Mouse (Mus musculus) testis, adult 2 months (tissue): ENCODE results near the gene Arpc1b.

Experiments
- CTCF ChIP-seq: fragments of 200-500 bp; IDR thresholded peaks from 2 replicates; pipeline ENCODE4 v1.5.1; 2012; ENCODE audit warnings: low read depth, mild to moderate bottlenecking, inconsistent platforms, low read length, moderate library complexity; ENCODE audit not compliant: control insufficient read depth, insufficient read depth, insufficient replicate concordance
- POLR2A ChIP-seq: fragments of 200-500 bp; IDR thresholded peaks from 2 replicates; pipeline ENCODE4 v1.6.1; 2012; ENCODE audit warnings: low read depth, mild to moderate bottlenecking, inconsistent platforms, low read length, moderate library complexity; ENCODE audit not compliant: control insufficient read depth

GRCm38 (mm10) chr5:145105694-145106275 is 8.2 kb upstream of the Arpc1b start:
- TF ChIP-seq CTCF (no peak), POLR2A (no peak)
